Mouse (Mus musculus) inflammation-experienced regulatory T-cells, adult 6 months (primary cell): Measurements from ENCODE around the gene Gm16430. TPM values are rescaled to one million over a fixed set of nuclear protein-coding genes. Genes with fewer than 3 reads are reported as not detected.
"Not testable (repeated sequence)": the region's sequence is repeated elsewhere in the genome, so short reads cannot be mapped to it uniquely, and the experiment has no call there.

Source experiments
- ATAC-seq: one replicate; pipeline ENCODE4 v1.8.0; 2017
- polyA plus RNA-seq, 3 experiments: library from polyadenylated mRNA; unstranded; fragments of 100-300 nt; shearing (Covaris generic); gene quantifications; one replicate each; pipeline ENCODE4 v1.2.1; 2017

The Gm16430 gene
- not detected for polyA plus RNA-seq

DNA sequence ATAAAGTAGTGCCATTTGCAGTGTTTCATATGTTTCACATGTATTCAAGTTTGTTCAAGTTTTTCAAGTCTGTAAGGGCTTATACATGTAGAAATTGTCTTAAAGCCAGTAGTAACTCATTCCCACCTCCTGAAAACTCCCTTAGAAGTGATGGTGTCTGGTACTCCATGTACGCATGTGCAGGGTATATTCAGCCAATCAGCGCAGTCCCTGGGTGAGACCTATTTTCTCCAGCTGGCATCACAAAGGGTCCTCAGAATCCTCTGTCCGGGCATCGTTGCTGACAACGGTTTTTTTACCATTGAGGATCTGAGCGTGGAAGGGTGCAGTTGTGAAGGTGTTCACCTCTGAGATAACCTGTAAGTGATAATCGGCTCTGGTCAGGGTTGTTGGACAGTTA is at the start of gene Gm16430:
Gene Gm16430 (plus strand): TSS at position 301 of the 400 bp plus-strand sequence.
- ATAC-seq, result not testable (repeated sequence)

Other genes starting within 250 kb of the Gm16430 start
- not detected for gene Gm16405, start 91.0 kb upstream of the Gm16430 start, polyA plus RNA-seq